Mouse (Mus musculus) c-Kit-positive CD71-positive TER-119-negative erythroid progenitor cells, embryonic 14.5 days (primary cell): ENCODE data around the gene BC005624.
A peak's percentile ranks its signal among the peaks of the same experiment; 100 is the strongest.
"Not testable (repeated sequence)": the region's sequence is repeated elsewhere in the genome, so short reads cannot be mapped to it uniquely, and the experiment has no call there.

Source experiments
- DNase-seq: peaks from one replicate; pipeline ENCODE4 v3.0.0-alpha.2; 2013; ENCODE audit warnings: low read depth

Gene BC005624

GRCm38 (mm10) chr2:30967352-30968327 lies 14.4 kb downstream of the BC005624 start, which contains the start of gene Tor1a:
Gene Tor1a, minus strand, starts transcription at chr2:30967933.
- peak; percentile 85 for DNase-seq

DNA sequence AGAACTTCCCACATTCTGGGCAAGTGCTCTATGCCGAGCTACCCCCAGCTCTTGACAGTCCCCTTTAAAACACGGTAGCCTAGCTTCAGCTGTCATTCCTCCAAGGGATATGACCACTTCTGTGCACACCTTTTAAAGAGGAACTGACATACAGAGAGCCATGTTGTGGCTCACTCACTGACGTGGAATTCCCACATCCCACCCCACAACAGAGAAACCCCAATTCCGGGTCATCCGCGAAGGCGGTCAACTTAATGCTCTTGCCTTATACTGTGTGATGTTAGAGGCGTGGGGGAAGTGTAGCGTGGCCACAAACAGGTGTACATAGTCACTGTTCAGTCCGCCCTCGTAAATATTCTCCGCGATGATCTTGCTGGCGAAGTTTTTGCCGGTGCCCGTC lies 15.2 kb downstream of the BC005624 start:
- DNase-seq = no peak

- DNase-seq = no peak
Observed at GRCm38 (mm10) chr2:30965627-30966026, 16.4 kb downstream of the BC005624 start.

DNA sequence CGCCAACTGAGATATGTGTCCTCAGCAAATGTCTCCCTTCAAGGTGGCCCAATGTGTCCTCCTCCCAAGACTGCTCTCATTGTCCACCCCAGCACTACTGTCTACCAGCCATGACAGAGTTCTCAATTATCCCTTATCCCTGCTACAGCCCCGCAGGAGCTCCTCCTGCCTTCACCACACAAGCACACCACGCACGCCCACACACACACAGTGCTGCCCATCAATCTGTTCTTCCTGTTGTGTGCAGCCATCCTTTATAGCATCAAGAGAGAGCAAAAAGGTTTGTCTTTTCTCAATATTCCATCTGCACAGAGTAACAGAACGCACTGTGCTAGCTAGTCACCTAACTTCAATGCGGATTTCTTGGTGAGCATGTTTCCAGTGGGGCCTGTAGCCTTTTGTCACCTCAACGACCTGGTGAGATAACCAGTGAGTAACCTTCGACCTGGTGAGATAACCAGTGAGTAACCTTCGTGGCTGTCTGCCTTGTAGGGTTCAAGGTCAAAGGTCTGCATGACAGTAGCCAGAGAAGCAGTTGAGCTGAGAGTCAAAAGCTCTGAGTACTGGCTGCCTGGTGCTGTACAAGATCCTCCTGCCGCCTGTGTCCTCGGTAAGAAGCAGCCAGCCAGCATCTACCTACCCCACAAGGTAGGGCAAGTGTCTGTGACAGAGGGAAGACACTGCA lies 19.3 kb downstream of the BC005624 start:
- no peak for DNase-seq

- no peak for DNase-seq
Observed at GRCm38 (mm10) chr2:30959856-30960255, 22.1 kb downstream of the BC005624 start.

DNA sequence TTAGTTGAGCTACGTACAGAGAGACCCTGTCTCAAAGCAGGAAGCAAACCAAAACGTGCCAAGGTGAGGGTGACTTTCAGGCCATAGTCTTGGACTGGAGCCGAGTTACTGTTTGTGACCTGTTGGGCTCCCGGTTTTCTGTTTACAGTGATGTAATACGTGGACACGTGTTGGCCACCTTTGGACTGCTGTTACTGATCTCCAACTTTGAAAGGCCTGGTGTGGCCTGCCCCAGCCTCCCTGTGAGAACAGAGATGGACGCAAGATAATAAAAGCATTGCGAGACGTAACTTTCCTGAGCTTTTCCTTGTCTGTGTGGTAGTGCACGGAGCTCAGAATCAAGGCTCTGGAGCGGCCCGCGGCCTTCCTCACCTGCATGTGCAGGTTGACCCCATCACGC lies 23.3 kb downstream of the BC005624 start:
- no peak for DNase-seq

DNA sequence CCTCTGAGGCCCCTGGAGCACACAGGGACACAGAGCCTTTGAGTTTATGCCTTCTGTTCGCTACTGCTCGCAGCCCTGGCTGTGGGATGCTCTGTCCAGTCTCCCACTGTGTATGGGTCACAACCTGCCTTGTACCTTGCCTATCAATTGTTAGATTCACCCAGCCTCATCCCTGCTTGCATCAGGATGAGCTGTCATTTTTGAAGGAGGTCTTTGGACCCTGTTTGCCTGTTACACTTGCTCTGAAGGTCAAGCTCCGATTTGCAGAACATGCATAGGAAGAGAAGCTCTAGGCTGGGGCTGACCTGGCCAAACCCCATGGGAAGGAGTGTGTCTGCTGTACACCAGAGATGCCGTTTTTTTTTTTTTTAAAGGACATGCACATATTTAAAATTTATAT lies 24.5 kb downstream of the BC005624 start:
- no peak for DNase-seq

GRCm38 (mm10) chr2:30954797-30955196 lies 27.2 kb downstream of the BC005624 start:
- DNase-seq = no peak

GRCm38 (mm10) chr2:30952824-30953490 lies 29.0 kb downstream of the BC005624 start, which contains the start of gene Tor1b:
Gene Tor1b, plus strand, starts transcription at chr2:30952959.
- peak; percentile 93 for DNase-seq

DNA sequence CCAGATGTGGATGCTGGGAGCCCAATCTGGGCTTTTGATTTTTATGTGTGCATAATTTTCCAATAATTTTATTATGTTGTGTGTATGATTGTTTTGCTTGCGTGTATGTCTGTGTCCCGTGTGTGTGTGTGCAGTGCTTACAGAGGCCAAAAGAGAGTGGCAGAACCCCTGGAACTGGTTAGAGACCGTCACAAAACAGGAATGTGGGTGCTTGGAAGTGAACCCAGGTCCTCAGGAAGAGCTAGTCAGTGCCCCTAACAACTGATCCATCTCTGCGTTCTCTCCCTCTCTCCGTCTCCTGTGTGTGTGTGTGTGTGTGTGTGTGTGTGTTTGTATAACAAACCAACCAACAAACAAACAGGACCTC lies 29.6 kb downstream of the BC005624 start:
- no peak for DNase-seq

DNA sequence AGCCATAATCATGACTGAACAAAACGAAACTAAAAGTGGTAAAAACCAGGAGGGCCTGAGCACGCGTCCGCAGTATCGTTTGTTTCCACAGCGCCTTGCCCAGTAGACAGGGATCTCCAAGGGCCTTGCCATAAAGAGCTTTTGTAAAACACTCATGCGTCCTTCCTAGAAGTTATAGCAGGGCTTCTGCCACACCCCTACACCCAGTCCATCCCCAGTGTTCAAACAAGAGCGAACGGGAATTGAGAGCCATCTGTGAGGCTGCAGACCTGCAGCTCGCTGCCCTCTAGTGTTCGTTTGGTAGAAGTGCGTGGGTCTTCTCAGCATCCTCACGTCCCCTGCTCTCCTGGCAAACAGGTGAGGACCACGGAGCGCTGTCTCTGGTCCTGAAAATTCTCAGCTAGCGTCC lies 39.4 kb downstream of the BC005624 start:
- DNase-seq = peak; percentile 71

- DNase-seq = not testable (repeated sequence)
Observed at GRCm38 (mm10) chr2:30942116-30942515, 39.9 kb downstream of the BC005624 start.

- no peak for DNase-seq
Observed at GRCm38 (mm10) chr2:30941586-30941985, 40.4 kb downstream of the BC005624 start.

- no peak for DNase-seq
Observed at GRCm38 (mm10) chr2:30938574-30938991, 43.4 kb downstream of the BC005624 start.

- no peak for DNase-seq
Observed at GRCm38 (mm10) chr2:30937731-30938130, 44.3 kb downstream of the BC005624 start.

DNA sequence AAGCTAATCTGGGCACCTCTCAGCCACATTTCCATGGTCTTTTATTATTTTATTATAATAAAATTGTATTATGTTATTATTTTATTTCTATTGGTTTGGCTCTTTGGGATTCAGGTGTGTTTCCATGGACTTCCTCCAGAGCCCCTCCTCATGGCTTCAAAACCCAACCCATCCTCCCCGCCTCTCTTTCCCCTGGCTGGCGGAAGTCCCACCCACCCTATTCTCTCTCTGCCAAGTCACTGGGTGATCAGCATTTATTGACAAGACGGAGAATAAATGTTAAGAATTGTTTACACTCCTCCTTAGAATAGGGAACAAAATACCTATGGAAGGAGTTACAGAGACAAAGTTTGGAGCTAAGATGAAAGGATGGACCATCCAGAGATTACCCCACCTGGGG lies 45.2 kb downstream of the BC005624 start:
- no peak for DNase-seq

GRCm38 (mm10) chr2:30933917-30934450 lies 48.0 kb downstream of the BC005624 start:
- no peak for DNase-seq

DNA sequence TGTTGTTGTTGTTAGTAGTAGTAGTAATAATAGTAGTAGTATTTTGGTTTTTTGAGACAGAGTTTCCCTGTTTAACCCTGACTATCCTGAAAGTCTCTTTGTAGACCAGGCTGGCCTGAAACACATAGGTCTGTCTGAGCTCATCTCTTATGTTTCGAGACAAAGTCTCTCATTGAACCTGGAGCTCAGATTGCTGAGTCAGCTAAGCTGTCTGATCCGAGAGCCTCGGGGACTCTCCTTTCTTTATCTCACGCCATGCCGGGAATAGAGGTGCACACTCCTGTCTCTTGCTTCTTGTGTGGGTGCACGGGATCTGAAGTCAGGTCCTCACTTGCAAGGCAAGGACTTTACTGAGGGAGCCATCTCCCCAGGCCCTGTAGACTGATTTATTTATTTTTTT lies 49.0 kb downstream of the BC005624 start:
- DNase-seq = no peak

DNA sequence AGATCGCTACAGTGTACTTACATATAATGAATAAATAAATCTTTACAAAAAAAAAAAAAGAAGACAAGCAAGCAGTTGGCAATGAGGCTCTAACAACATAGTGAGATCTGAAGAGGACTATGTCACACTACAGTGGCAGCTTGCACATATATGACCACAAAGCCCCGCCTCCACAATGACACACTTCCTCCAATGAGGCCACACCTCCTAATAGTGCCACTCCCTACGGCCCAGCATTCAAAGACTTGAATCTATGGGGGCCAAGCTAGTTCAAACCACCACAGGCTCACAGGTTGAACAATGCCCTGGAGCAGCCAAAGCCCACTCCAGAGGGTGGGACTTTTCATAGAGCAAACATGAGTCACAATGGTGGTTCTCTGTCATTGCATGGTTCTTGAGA lies 50.1 kb downstream of the BC005624 start:
- DNase-seq = no peak

DNA sequence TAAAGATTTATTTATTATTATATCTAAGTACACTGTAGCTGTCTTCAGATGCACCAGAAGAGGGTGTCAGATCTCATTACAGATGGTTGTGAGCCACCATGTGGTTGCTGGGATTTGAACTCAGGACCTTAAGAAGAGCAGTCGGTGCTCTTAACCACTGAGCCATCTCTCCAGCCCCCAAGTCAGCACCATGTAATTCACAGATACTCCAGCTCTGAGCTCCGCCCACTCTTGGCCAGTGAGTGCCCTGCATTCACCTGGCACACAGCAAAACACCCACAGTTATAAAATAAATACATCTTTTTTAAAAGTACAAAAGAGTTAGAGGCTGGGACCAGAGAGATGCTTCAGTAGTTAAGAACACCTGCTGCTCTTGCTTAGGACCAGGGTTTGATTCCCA lies 51.2 kb downstream of the BC005624 start:
- not testable (repeated sequence) for DNase-seq

DNA sequence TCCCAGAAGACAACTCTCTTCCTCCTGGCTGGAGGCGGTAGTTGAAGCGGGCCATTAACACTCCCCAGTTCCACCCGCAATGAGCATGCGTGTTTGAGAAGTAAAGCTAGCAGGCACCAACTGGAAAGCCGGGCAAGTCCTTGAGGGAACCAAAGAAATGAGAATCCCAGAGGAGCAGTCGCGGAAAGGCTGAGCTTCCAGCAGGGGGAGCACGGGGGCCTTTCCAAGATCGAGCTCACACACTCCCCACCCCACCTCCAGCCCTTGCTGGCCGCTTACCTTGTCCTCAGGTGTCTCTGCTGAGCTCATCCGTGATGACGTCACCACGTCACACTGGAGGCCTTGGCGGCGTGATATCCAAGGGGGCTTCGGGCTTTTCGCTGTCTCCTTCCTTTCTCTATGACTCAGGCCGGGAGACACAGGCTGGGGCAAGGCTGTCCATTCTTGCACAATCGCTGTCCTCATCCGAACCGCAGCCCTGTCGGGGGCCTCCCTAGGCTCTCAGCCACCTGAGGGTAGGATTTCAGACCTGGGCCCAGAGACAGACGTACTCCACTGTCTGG lies 52.4 kb downstream of the BC005624 start, which contains the start of gene Ptges:
Gene Ptges, minus strand, starts transcription at position 381 of the 563 bp plus-strand sequence.
- peak; percentile 36 for DNase-seq
